Mouse (Mus musculus) liver, embryonic 12.5 days (tissue): ENCODE measurements around the gene Nkx1-2. TPM values are rescaled to one million over a fixed set of nuclear protein-coding genes. Genes with fewer than 3 reads are reported as not detected.

Experiments used
- ATAC-seq: fragments of 200-750 bp; cut with Nextera tagmentation; 2 replicates; pipeline ENCODE4 v1.8.0; 2017; ENCODE audit warnings: moderate number of reproducible peaks, mild to moderate bottlenecking, moderate library complexity
- H3K27ac ChIP-seq: fragments of 300-500 bp; sonication (generic); 2 replicates; pipeline ENCODE4 v1.5.1; 2016; ENCODE audit warnings: mild to moderate bottlenecking
- H3K27me3 ChIP-seq: fragments of 300-500 bp; sonication (generic); replicated peaks from 2 replicates; pipeline ENCODE4 v1.6.1; 2016; ENCODE audit warnings: mild to moderate bottlenecking, moderate library complexity
- H3K36me3 ChIP-seq: fragments of 300-500 bp; sonication (generic); 2 replicates; pipeline ENCODE4 v1.6.1; 2016; ENCODE audit warnings: mild to moderate bottlenecking, moderate library complexity
- H3K4me1 ChIP-seq: fragments of 300-500 bp; sonication (generic); 2 replicates; pipeline ENCODE4 v1.6.1; 2016
- H3K4me2 ChIP-seq: fragments of 300-500 bp; sonication (generic); 2 replicates; pipeline ENCODE4 v1.6.1; 2016; ENCODE audit warnings: mild to moderate bottlenecking, moderate library complexity
- H3K4me3 ChIP-seq: fragments of 300-500 bp; sonication (generic); 2 replicates; pipeline ENCODE4 v1.5.1; 2016; ENCODE audit warnings: mild to moderate bottlenecking, moderate library complexity
- H3K9ac ChIP-seq: fragments of 300-500 bp; sonication (generic); 2 replicates; pipeline ENCODE4 v1.6.1; 2016; ENCODE audit warnings: mild to moderate bottlenecking, moderate library complexity
- H3K9me3 ChIP-seq: fragments of 300-500 bp; sonication (generic); replicated peaks from 2 replicates; pipeline ENCODE4 v1.6.1; 2016; ENCODE audit warnings: mild to moderate bottlenecking, moderate library complexity
- WGBS: fragments of 180-500 bp; shearing (Covaris S2); methylation state at CpG from one replicate; pipeline ENCODE4 v1.1.7; 2016; ENCODE audit not compliant: insufficient replicate concordance; 5-methylcytosine and 5-hydroxymethylcytosine counted together
- polyA plus RNA-seq: library from polyadenylated mRNA; unstranded; fragments of >200 nt; fragmentation: Nextera tagmentation; extraction: Ambion mirVana; gene quantifications from 2 replicates; pipeline ENCODE4 v1.2.1, GENCODE M21; 2016

Gene Nkx1-2
- polyA plus RNA-seq, 1 experiment from 2014 or later, result not detected

DNA sequence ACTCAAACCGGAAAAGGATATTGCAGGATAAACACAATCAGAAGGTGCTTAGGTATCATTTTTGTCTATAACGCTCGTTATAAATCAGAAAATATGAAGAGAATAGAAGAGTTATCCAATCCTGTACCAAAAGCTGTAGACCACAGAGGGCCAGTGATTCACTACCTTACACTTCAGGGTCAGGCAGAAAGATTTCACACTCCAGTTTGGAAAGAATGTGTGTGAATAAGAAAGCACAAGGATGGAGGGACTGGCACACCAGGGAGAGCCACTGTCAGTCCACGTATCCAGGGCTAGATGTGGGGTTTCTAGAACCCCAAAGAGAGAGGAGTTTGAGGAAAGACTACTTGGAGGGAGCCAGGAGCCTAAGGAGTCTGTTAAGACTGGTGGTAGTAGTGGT is 22.5 kb downstream of the Nkx1-2 start:
- no peak for ATAC-seq
- no peaks in the 10 kb centered on the region for H3K9me3 ChIP-seq
- no peaks in the 10 kb centered on the region for H3K36me3 ChIP-seq
- peaks cover 24% of the 10 kb centered on the region for H3K27me3 ChIP-seq
- H3K9ac ChIP-seq, result peak overlapping the region; percentile 87
- H3K4me2 ChIP-seq, result peak overlapping the region; percentile 88
- H3K4me3 ChIP-seq, result peak overlapping the region; percentile 85
- no peak overlapping the region; the same call in 1 of the 2 replicates for H3K27ac ChIP-seq
- H3K4me1 ChIP-seq, result peaks cover 43% of the 10 kb centered on the region
- WGBS, result 40% methylated on average over 4 of the region's 4 CpGs

DNA sequence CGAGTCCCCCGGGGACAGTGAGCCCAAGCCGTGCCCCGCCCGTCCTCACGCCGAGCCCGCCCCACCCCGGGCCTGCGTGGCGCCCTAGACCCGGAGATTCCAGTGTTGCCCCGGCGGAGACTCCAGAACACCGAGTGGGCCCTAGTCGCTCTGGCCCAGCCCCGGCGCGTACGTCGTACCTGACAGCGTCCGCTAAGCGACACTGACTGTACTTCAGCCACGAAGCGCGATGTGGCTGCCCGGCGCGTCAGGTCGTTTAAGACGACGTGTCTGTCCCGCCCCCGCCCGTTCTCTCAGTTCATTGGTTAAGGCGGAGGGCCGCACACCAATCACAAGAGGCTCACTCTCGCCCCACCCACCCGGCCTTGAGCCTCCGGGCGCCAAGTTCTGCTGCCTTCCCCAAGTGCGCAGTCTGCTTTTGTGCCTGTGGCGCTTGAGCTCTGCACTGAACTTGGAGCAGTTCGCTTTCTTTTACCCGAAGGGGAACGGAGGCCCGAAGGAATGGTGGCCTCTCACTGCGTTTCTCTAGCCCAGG is 23.3 kb downstream of the Nkx1-2 start, which contains the start of gene Oat:
Gene Oat (minus strand): TSS at position 283 of the 535 bp plus-strand sequence.
- Histone ChIP-seq H3K36me3 (no peaks in the 10 kb centered on the region), H3K4me3 (peak within 1 kb of the TSS; percentile 85), H3K9ac (peak within 1 kb of the TSS; percentile 87), H3K9me3 (no peaks in the 10 kb centered on the region), H3K27ac (peak within 1 kb of the TSS; percentile 95), H3K27me3 (peaks cover 24% of the 10 kb centered on the region), H3K4me1 (peaks cover 51% of the 10 kb centered on the region), H3K4me2 (peak within 1 kb of the TSS; percentile 88)
- WGBS, result under 1% methylated on average over 49 of the region's 49 CpGs
- peak; percentile 96 for ATAC-seq

DNA sequence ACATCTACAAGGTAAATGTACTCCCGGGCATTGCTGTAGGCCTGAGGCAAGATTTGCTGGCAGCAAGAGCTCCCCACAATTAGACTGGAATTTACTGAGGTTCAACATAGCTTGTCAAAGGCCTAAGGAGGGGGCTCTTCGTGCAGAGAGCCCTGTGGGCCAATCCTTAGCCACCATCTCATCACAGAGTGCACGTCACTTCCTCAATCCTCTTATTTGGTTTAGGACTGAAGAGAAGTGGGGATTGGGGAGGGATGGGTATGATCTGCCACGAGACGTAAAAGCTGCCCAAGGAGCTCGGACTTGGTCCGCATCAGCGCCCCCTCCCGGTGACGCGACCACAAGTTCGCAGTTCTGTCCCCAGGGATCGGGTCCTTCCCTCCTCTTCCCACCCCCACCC is 23.8 kb downstream of the Nkx1-2 start:
- Histone ChIP-seq H3K27ac (peak overlapping the region; percentile 95), H3K27me3 (peaks cover 19% of the 10 kb centered on the region), H3K9ac (peak overlapping the region; percentile 87), H3K4me1 (peaks cover 56% of the 10 kb centered on the region), H3K4me2 (peak overlapping the region; percentile 88), H3K4me3 (peak overlapping the region; percentile 85), H3K36me3 (no peaks in the 10 kb centered on the region), H3K9me3 (no peaks in the 10 kb centered on the region)
- 0% methylated on average over 13 of the region's 13 CpGs for WGBS
- peak; percentile 79 for ATAC-seq

DNA sequence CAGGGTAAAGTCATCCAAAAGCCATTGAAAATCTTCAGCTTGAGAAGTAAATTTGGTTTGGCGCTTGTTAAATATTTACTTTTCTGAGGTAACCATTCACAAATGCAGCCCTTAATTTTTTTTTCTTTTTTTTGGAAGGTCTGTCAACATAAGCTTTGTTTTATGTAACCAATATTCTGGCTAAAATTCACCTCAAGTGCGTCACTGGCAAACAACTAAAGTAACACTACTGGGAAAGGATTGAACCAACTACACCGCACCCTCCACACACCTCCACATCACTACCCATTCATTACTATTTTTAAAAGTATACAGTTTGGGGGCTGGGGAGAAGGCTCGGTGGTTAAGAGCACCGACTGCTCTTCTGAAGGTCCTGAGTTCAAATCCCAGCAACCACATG is 24.8 kb downstream of the Nkx1-2 start:
- H3K4me1 ChIP-seq, result peaks cover 65% of the 10 kb centered on the region
- H3K9me3 ChIP-seq, result no peaks in the 10 kb centered on the region
- ATAC-seq, result no peak
- 73% methylated on average over 5 of the region's 5 CpGs for WGBS
- peak overlapping the region; percentile 85; the same call in 1 of the 2 replicates for H3K4me3 ChIP-seq
- peaks cover 5% of the 10 kb centered on the region for H3K36me3 ChIP-seq
- no peak overlapping the region for H3K27ac ChIP-seq
- H3K27me3 ChIP-seq, result peaks cover 10% of the 10 kb centered on the region
- H3K9ac ChIP-seq, result no peak overlapping the region
- H3K4me2 ChIP-seq, result peak overlapping the region; percentile 88

DNA sequence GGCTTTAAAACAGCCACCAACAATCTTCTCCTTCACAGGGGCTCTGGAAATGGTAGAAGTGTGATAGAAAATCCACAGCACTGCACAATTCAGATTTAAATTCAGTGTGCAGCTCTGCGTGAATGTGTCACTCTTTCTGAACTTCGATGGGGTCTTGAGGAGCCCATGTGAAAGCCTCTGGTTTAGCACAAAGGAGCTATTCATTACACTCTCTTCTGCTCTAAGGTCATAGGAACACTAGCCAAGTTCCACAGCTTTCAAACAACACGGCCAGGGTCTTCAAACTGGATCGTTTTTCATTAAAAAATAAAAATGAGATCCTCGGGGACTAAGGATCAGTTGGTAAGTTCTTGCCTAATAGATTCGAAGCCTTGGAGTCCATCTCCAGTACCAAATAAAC is 26.2 kb downstream of the Nkx1-2 start:
- H3K36me3 ChIP-seq, result peaks cover 20% of the 10 kb centered on the region
- H3K4me3 ChIP-seq, result peak overlapping the region; percentile 18
- H3K27me3 ChIP-seq, result peaks cover 3% of the 10 kb centered on the region
- H3K27ac ChIP-seq, result peak overlapping the region; percentile 59
- no peak for ATAC-seq
- 79% methylated on average over 6 of the region's 6 CpGs for WGBS
- peaks cover 71% of the 10 kb centered on the region for H3K4me1 ChIP-seq
- H3K9ac ChIP-seq, result peak overlapping the region; percentile 18; the same call in 1 of the 2 replicates
- H3K9me3 ChIP-seq, result no peaks in the 10 kb centered on the region
- H3K4me2 ChIP-seq, result peak overlapping the region; percentile 88

DNA sequence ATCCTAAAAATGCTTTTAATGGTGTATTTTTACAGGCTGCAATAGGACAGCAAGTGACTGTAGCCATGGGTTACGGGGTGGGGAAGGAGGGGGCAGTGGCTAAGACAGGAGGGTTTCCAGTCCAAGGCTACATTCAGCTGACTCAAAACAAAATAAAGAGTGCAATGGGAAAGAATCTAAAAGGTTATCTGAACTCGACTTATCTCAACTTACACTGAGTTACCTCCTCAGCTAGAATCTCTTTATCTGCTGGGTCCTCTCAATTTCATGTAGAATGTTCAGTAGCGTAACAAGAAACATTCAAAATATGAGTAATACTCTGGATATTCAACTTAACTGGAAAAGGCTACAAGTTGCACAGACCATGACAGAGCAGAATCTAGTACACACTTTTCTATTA is 26.7 kb downstream of the Nkx1-2 start:
- Histone ChIP-seq H3K4me3 (peak overlapping the region; percentile 18; the same call in 1 of the 2 replicates), H3K9me3 (no peaks in the 10 kb centered on the region), H3K4me2 (peak overlapping the region; percentile 88), H3K9ac (peak overlapping the region; percentile 18; the same call in 1 of the 2 replicates), H3K27me3 (no peaks in the 10 kb centered on the region), H3K4me1 (peaks cover 71% of the 10 kb centered on the region), H3K27ac (peak overlapping the region; percentile 59), H3K36me3 (peaks cover 24% of the 10 kb centered on the region)
- WGBS, result 41% methylated on average over 3 of the region's 3 CpGs
- no peak for ATAC-seq

DNA sequence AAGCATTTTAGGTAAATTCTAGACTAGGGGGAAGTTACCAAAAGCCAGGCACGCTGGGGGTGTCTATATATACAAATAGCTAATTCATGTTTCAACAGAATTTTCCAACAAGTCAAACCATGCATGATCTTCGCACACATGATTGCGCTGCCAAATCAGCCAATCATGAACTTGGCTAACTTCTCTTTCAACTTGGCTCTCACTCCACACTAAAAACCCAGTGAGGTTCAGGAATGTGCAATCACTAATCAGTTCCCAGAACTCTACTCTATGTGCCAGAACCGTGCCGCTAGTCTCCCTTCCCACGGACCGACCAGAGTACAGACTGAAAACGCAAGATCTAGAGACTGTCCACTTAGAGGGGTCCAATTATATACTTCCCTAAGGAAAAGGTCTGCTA is 28.0 kb downstream of the Nkx1-2 start:
- Histone ChIP-seq H3K9ac (no peak overlapping the region), H3K4me1 (peaks cover 64% of the 10 kb centered on the region)
- ATAC-seq, result no peak

DNA sequence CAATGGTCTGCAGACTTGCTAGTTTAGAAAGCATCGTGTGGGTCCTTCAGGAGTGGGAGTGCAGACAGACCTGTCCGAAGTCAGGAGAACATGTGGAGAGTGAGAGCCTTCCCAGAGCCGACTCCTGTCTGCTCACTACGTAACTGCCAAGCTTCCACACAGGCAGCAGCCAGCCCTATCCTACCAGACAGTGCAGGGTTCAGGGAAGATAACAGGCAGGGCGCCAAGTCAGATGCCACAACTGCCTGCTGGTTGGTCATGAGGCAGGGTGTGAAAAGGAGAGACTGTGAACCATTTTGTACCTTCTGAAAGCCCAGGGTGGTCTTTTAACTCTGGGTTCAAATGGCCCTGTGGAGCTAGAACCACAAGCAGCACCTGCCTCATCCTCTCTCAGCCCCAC is 29.4 kb downstream of the Nkx1-2 start:
- Histone ChIP-seq H3K27me3 (no peaks in the 10 kb centered on the region), H3K27ac (peak overlapping the region; percentile 71), H3K4me1 (peaks cover 56% of the 10 kb centered on the region), H3K9ac (peak overlapping the region; percentile 53), H3K4me3 (0 out of 2 replicates have a peak overlapping the region, but pooled peaks have one; percentile 12), H3K9me3 (no peaks in the 10 kb centered on the region), H3K36me3 (peaks cover 43% of the 10 kb centered on the region), H3K4me2 (peak overlapping the region; percentile 39)
- peak; percentile 93 for ATAC-seq
- WGBS, result 35% methylated on average over 5 of the region's 5 CpGs

More for the DNA sequence above, 28.0 kb downstream of the Nkx1-2 start:
- Histone ChIP-seq H3K27me3 (no peaks in the 10 kb centered on the region), H3K9me3 (no peaks in the 10 kb centered on the region), H3K36me3 (peaks cover 35% of the 10 kb centered on the region), H3K4me2 (no peak overlapping the region), H3K27ac (no peak overlapping the region), H3K4me3 (no peak overlapping the region)
- 85% methylated on average over 8 of the region's 8 CpGs for WGBS

DNA sequence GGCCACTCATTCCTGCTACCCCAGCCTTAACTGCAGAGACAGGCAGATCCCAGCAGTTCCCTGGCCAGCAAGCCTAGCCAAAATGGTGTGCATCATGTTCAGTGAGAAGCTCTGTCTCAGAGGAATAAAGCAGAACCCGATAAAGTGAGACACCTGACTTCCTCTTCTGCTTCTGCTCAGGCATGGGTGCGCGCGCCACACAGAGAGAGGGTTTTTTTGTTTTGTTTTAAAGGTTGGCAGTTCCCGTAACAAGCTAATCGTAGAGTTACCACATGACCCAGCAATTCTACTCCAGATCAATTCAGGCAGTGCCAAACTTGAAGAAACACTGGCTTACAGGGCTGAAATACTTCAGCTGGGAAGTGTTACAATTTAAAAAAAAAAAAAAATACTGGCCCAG is 30.6 kb downstream of the Nkx1-2 start:
- ATAC-seq, result no peak
- Histone ChIP-seq H3K4me1 (peaks cover 45% of the 10 kb centered on the region), H3K9me3 (no peaks in the 10 kb centered on the region), H3K9ac (no peak overlapping the region), H3K4me3 (no peak overlapping the region), H3K36me3 (peaks cover 55% of the 10 kb centered on the region), H3K27ac (no peak overlapping the region), H3K27me3 (no peaks in the 10 kb centered on the region), H3K4me2 (no peak overlapping the region)
- 70% methylated on average over 6 of the region's 6 CpGs for WGBS

DNA sequence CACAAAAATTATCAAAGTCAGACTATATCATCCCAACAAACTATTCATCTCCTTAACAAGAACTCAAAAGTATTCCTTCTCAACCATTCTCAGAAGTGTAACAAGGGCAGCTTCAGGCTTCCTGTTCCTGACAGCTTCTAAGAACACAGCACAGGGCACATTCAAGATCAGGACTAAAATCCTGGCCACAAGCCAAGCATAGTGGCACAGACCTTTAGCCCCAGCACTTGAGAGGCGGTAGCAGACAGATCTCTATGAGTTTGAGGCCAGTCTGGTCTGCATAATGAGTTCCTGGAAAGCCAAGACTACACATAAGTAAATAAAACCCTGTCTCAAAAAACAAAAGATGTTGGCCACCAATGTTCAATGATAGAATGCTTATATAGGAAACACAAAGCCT is 33.6 kb downstream of the Nkx1-2 start:
- Histone ChIP-seq H3K27me3 (no peaks in the 10 kb centered on the region), H3K27ac (no peak overlapping the region), H3K36me3 (peaks cover 85% of the 10 kb centered on the region), H3K9me3 (no peaks in the 10 kb centered on the region), H3K4me2 (no peak overlapping the region), H3K4me3 (no peak overlapping the region), H3K4me1 (peaks cover 17% of the 10 kb centered on the region), H3K9ac (no peak overlapping the region)
- ATAC-seq, result no peak
- 75% methylated on average over 1 of the region's 1 CpGs for WGBS

DNA sequence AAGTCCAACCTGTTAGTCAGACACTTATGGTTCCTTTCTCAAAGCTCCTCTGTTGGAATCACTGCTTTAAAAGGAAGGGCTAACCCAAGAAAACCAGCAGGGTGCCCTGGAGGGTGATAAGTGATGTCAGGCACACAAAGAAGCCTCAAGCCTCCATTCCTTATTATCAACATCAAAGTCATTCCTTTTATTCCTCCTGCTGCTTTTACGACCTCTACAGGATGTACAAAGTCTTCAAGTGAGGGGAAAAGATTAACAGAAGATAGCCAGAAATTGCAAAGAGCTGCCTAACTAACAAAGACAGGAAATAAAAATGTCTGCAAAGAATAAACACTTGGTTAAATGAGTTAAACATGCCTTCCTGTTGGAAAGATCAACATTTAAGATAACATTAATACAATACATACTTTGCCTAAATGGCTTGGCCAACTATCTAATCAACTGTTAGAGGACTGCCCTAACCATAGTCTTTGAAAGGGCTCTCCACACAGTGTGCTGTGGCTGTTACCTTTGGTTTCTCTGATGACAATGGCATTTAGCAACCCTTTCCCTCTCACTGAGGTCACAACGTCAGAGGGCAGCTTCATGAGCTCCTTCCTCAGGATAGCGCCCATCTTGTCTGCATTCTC is 40.2 kb downstream of the Nkx1-2 start:
- H3K27ac ChIP-seq, result no peak overlapping the region

DNA sequence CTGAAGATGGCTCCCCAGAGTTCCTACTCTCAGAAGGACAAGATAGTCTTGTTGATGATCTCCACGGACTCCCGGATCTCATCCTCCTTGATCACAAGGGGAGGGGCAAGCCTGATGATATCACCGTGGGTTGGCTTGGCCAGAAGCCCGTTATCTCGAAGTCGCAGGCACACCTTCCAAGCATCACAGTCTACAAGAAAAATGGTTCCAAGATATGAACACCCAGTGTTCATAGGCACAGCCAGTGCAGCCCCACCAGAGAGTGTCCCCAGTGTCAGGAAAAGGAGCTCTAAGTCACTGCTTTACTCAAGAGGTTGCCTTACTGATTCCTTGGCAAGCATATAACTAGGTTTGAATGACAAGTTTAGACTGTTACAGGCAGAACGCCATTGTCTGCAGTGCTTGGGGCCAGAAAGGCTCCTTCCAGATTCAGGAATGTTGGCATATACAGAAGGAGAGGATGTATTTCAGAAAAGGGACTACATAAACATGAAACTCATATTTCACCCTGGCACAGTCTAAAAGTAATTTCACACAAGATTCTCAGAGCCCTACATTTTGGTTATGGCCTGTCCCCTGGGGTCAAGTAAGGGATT is 41.2 kb downstream of the Nkx1-2 start:
- peak overlapping the region; percentile 49; the same call in 1 of the 2 replicates for H3K27ac ChIP-seq
- H3K9ac ChIP-seq, result no peak overlapping the region

More for the DNA sequence above, 40.2 kb downstream of the Nkx1-2 start:
- Histone ChIP-seq H3K4me3 (no peak overlapping the region), H3K27me3 (no peaks in the 10 kb centered on the region), H3K9ac (no peak overlapping the region), H3K9me3 (no peaks in the 10 kb centered on the region), H3K4me1 (peaks cover 26% of the 10 kb centered on the region), H3K4me2 (no peak overlapping the region), H3K36me3 (peaks cover 76% of the 10 kb centered on the region)
- no peak for ATAC-seq
- WGBS, result 69% methylated on average over 3 of the region's 3 CpGs

More for the DNA sequence above, 41.2 kb downstream of the Nkx1-2 start:
- Histone ChIP-seq H3K27me3 (no peaks in the 10 kb centered on the region), H3K4me1 (peaks cover 26% of the 10 kb centered on the region), H3K4me3 (no peak overlapping the region), H3K9me3 (no peaks in the 10 kb centered on the region), H3K4me2 (peak overlapping the region; percentile 27), H3K36me3 (peaks cover 66% of the 10 kb centered on the region)
- 43% methylated on average over 7 of the region's 7 CpGs for WGBS
- peak; percentile 89 for ATAC-seq
